Mouse (Mus musculus) kidney, adult 2 months (tissue): ENCODE measurements around the gene Dhx8. TPM values are rescaled to one million over a fixed set of nuclear protein-coding genes. Genes with fewer than 3 reads are reported as not detected.

Source experiments
- DNase-seq: peaks from one replicate; pipeline ENCODE4 v3.0.0; 2021
- H3K27ac ChIP-seq: fragments of 200-500 bp; 2 replicates; pipeline ENCODE4 v1.5.1; 2012; ENCODE audit warnings: low read depth, low read length, control low read depth, inconsistent platforms; ENCODE audit not compliant: insufficient read depth
- H3K27me3 ChIP-seq: fragments of 200-500 bp; replicated peaks from 2 replicates; pipeline ENCODE4 v1.6.1; 2012; ENCODE audit warnings: mild to moderate bottlenecking, moderate library complexity, low read length, inconsistent platforms; ENCODE audit not compliant: control insufficient read depth, insufficient read depth
- H3K36me3 ChIP-seq: fragments of 200-500 bp; 2 replicates; pipeline ENCODE4 v1.6.1; 2012; ENCODE audit warnings: mild to moderate bottlenecking, moderate library complexity, low read length, inconsistent platforms; ENCODE audit not compliant: control insufficient read depth, insufficient read depth
- H3K4me1 ChIP-seq: fragments of 200-500 bp; 2 replicates; pipeline ENCODE4 v1.6.1; 2011; ENCODE audit warnings: low read length; ENCODE audit not compliant: control insufficient read depth, insufficient read depth
- H3K4me3 ChIP-seq: fragments of 200-500 bp; 2 replicates; pipeline ENCODE4 v1.5.1; 2011; ENCODE audit warnings: mild to moderate bottlenecking, low read depth, low read length, control low read depth; ENCODE audit not compliant: insufficient read depth
- CTCF ChIP-seq: fragments of 200-500 bp; conservative IDR thresholded peaks from 2 replicates; pipeline ENCODE4 v1.5.1; 2011; ENCODE audit warnings: low read depth, mild to moderate bottlenecking, control low read depth, low read length, moderate library complexity, mixed read lengths; ENCODE audit not compliant: insufficient read depth, insufficient read length
- POLR2A ChIP-seq: fragments of 200-500 bp; IDR thresholded peaks from one replicate; pipeline ENCODE4 v1.6.1; 2011; ENCODE audit warnings: low read depth, low read length, control low read depth
- WGBS: fragments of 180-500 bp; shearing (Covaris S2); methylation state at CpG from one replicate; pipeline ENCODE4 v1.1.7; 2018; 5-methylcytosine and 5-hydroxymethylcytosine counted together
- polyA plus RNA-seq: library from polyadenylated mRNA; depleted of rRNA; stranded (reverse); fragments of >200 nt; gene quantifications from 2 replicates; pipeline ENCODE4 v1.2.3, GENCODE M21; 2012

Gene Dhx8
- polyA plus RNA-seq, 1 experiment: 10.6 TPM

- Histone ChIP-seq H3K4me1 (peaks cover 6% of the 10 kb centered on the region; the same call in 1 of the 2 replicates), H3K4me3 (no peak overlapping the region), H3K27me3 (no peaks in the 10 kb centered on the region), H3K36me3 (no peaks in the 10 kb centered on the region), H3K27ac (no peak overlapping the region)
- TF ChIP-seq POLR2A (no peak), CTCF (no peak)
- DNase-seq: no peak
These were observed 34.6 kb upstream of the Dhx8 start for GRCm38 (mm10) chr11:101698114-101698513.

- TF ChIP-seq POLR2A: no peak
- no peak for TF ChIP-seq CTCF
- DNase-seq: no peak
- H3K27me3 ChIP-seq: no peaks in the 10 kb centered on the region
- peaks cover 10% of the 10 kb centered on the region for H3K4me1 ChIP-seq
- no peaks in the 10 kb centered on the region for H3K36me3 ChIP-seq
- no peak overlapping the region for H3K27ac ChIP-seq
- 87% methylated on average over 1 of the region's 1 CpGs for WGBS
- H3K4me3 ChIP-seq: no peak overlapping the region
These were observed 33.2 kb upstream of the Dhx8 start for GRCm38 (mm10) chr11:101699556-101699955.

DNA sequence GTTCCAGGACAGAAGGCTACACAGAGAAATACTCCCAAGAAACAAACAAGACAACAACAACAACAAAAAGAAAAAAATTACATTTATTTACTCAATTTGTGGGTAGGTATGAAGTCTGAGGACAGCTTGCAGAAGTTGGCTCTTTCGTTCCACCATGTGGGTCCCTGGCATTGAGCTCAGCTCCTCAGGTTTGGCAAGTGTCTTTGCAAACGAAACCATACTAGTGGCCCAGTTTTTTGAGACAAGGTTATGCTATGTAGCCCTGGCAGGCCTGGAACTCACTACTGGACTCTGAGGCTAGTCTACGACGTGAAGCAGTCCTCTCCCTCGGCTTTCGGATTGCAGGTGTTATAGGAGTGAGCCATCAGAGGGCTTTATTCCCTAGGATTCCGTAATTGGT lies 32.7 kb upstream of the Dhx8 start:
- Histone ChIP-seq H3K4me1 (peaks cover 10% of the 10 kb centered on the region), H3K27me3 (no peaks in the 10 kb centered on the region), H3K4me3 (no peak overlapping the region), H3K36me3 (no peaks in the 10 kb centered on the region), H3K27ac (peak overlapping the region; percentile 14; the same call in 1 of the 2 replicates)
- no peak for DNase-seq
- 61% methylated on average over 7 of the region's 7 CpGs for WGBS
- TF ChIP-seq POLR2A (no peak), CTCF (no peak)

DNA sequence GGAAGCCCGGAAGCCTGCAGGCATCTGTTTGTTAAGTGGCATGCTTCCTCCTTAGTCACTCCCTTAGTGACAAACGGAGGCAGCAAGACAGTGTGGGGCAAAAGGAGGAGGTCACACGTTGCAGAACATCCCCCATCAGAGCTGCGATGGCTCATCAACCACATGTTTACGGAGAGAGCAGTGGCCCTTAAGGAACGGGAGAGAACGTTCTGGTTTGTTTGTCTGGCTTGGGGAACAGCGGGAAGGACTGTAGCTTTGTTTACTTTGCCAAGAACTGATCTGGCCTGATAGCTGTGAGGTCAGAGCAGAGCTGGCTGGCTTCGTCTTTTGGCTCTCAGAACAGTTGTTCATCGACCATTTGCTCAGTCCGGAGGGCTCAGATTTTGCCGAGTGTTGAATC lies 32.3 kb upstream of the Dhx8 start:
- WGBS: 11% methylated on average over 12 of the region's 12 CpGs
- H3K4me3 ChIP-seq: no peak overlapping the region
- H3K27ac ChIP-seq: peak overlapping the region; percentile 47
- TF ChIP-seq POLR2A: no peak
- no peak for TF ChIP-seq CTCF
- H3K36me3 ChIP-seq: no peaks in the 10 kb centered on the region
- no peaks in the 10 kb centered on the region for H3K27me3 ChIP-seq
- peaks cover 10% of the 10 kb centered on the region for H3K4me1 ChIP-seq
- peak; percentile 55 for DNase-seq

GRCm38 (mm10) chr11:101704081-101704480 lies 28.6 kb upstream of the Dhx8 start:
- WGBS: 16% methylated on average over 5 of the region's 5 CpGs
- Histone ChIP-seq H3K4me3 (no peak overlapping the region), H3K36me3 (no peaks in the 10 kb centered on the region), H3K27me3 (no peaks in the 10 kb centered on the region), H3K4me1 (peaks cover 10% of the 10 kb centered on the region), H3K27ac (peak overlapping the region; percentile 87)
- TF ChIP-seq POLR2A: no peak
- TF ChIP-seq CTCF: no peak
- peak; percentile 87 for DNase-seq

DNA sequence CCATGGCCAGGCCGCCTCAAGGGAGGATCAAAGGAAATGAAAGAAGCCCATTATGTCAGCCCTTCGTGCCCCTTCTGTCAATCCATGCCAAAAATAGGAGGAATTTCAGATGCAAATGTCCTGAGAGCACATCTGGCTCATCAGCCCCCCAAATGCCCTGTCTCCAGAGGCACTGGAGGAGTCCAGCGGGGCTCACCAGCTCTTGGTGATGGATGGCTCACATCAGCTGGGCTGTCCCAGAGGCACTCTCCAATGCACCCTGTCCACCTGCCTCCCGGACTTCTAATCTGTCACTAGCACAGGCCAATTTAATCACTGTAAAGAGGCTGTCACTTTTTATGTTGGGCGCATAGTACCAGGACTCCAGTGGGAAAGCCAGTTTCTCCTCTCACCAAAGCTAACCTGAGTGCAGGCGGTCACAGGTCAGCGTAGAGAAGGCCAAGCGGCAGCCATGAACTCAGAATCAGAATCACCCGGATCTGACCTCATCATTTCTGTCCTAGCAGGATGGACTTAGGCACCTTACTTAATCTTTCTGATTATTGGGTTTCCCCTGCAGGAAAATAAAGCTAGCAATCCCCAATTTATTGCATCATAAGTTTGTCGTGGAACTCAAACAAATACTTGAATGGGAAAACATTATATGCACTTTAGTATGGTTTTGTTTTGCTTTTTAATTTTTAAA lies 25.8 kb upstream of the Dhx8 start:
- H3K4me1 ChIP-seq: peaks cover 4% of the 10 kb centered on the region; the same call in 1 of the 2 replicates
- no peak for TF ChIP-seq POLR2A
- H3K27ac ChIP-seq: no peak overlapping the region
- no peak for DNase-seq
- no peaks in the 10 kb centered on the region for H3K36me3 ChIP-seq
- 89% methylated on average over 10 of the region's 10 CpGs for WGBS
- no peaks in the 10 kb centered on the region for H3K27me3 ChIP-seq
- H3K4me3 ChIP-seq: no peak overlapping the region

- Histone ChIP-seq H3K27me3 (no peaks in the 10 kb centered on the region), H3K4me3 (no peak overlapping the region), H3K27ac (no peak overlapping the region), H3K36me3 (no peaks in the 10 kb centered on the region), H3K4me1 (peaks cover 9% of the 10 kb centered on the region; the same call in 1 of the 2 replicates)
- 58% methylated on average over 5 of the region's 5 CpGs for WGBS
- DNase-seq: no peak
- TF ChIP-seq POLR2A: no peak
- no peak for TF ChIP-seq CTCF
These were observed 24.2 kb upstream of the Dhx8 start for GRCm38 (mm10) chr11:101708482-101708881.
